Mouse (Mus musculus): Measurements from ENCODE around the gene Slc22a3. TPM values are rescaled to one million over a fixed set of nuclear protein-coding genes. Genes with fewer than 3 reads are reported as not detected.

Slc22a3 gene
- polyA plus RNA-seq, 1 experiment from 2014 or later, result 0.07 TPM

DNA sequence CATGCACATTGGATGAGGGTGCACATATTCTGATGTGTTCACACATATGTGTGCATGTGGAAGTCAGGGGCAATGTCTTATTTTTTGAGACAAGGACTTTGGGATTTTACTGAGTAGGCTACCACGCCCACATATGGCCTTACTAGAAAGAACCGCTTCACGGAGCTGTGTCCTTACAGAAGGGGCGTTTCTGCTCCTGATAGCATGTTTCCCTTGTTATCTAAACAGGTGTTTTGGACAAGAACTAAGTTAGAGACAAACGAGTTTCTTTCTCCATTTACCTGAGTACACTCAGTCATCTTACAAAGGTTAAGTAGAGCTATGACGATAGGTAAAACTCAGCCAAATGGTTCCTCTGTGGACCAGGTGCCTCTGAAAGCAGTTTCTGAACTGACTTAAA lies 1.8 kb downstream of the Slc22a3 start:
- no peak overlapping the region for H3K27ac ChIP-seq
- no peaks in the 10 kb centered on the region for H3K9me3 ChIP-seq
- H3K36me3 ChIP-seq, result no peaks in the 10 kb centered on the region
- no peak for DNase-seq (ENCODE audit: low spot score)
- peaks cover 66% of the 10 kb centered on the region for H3K27me3 ChIP-seq (ENCODE audit: insufficient read depth, poor library complexity, severe bottlenecking)
- 82% methylated on average over 6 of the region's 6 CpGs for WGBS
- peaks cover 11% of the 10 kb centered on the region for H3K4me1 ChIP-seq (replicated peaks)
- H3K4me3 ChIP-seq, result no peak overlapping the region

DNA sequence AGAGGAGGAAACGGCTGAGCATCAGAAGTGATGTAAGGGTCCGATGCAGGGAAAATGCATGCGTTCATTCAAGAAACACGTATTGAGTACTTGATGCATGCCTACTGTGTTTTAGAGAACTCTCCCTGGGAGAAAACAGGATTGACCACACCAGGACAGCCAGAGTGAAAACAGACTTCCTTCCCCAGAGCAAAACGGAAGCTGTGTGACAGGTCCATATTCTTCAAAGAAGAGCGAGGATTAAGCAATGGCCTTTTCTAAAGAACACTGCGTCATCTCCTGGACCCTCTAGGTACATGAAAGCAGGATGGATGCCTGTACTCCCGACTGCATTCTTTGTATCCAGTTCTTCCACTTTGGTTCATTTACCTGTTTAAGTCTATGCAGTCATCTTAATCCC lies 8.1 kb downstream of the Slc22a3 start:
- H3K27ac ChIP-seq, result no peak overlapping the region
- no peaks in the 10 kb centered on the region for H3K36me3 ChIP-seq
- H3K9me3 ChIP-seq, result no peaks in the 10 kb centered on the region
- H3K4me3 ChIP-seq, result no peak overlapping the region
- no peak for DNase-seq (ENCODE audit: low spot score)
- H3K27me3 ChIP-seq (ENCODE audit: insufficient read depth, poor library complexity, severe bottlenecking), result peaks cover 9% of the 10 kb centered on the region
- no peaks in the 10 kb centered on the region for H3K4me1 ChIP-seq (replicated peaks)
- WGBS, result 92% methylated on average over 8 of the region's 8 CpGs

DNA sequence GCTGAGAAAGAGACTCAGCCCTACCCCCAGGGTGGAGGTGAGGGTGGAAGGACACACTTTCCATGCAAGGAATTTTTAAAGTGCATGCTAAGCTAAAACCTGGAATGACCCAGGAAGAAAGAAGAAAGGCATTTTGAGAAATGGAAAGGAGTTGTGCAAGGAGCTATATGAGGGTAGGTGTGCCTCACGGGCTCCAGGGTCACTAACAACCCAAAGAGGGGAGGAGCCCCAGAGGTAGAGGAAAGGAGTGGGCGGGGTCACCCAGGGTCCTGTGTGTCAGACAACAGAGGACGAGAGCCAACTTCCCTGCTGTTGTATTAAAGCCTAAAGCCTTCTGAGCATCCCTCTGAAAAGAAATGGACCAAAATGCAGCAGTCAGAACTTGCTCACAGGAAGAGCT lies 11.9 kb downstream of the Slc22a3 start:
- Histone ChIP-seq H3K9me3 (no peaks in the 10 kb centered on the region), H3K4me3 (no peak overlapping the region), H3K4me1 (replicated peaks) (no peaks in the 10 kb centered on the region), H3K27ac (no peak overlapping the region), H3K36me3 (no peaks in the 10 kb centered on the region), H3K27me3 (ENCODE audit: insufficient read depth, poor library complexity, severe bottlenecking) (no peaks in the 10 kb centered on the region)
- 52% methylated on average over 3 of the region's 3 CpGs for WGBS
- DNase-seq (ENCODE audit: low spot score), result no peak

DNA sequence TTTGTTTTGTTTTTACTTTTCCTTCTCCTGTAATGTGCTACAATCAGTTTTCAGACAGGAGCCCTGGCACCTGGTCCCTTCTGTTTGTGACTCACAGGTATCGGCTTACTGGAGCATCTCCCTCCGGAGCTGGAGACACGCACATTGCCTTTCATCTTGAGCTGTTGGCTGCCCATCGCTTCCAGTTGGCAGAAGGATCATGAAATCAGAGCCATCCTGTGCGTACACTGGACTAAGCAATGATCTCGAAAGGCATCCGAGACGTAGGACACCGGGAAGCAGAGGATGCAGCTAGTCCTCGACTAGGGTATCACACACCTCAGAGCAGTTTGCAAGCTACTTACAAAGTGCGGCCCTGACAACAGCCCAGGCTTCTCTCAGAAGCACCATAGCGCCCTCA lies 15.9 kb downstream of the Slc22a3 start:
- 83% methylated on average over 12 of the region's 12 CpGs for WGBS
- no peak overlapping the region for H3K4me3 ChIP-seq

DNA sequence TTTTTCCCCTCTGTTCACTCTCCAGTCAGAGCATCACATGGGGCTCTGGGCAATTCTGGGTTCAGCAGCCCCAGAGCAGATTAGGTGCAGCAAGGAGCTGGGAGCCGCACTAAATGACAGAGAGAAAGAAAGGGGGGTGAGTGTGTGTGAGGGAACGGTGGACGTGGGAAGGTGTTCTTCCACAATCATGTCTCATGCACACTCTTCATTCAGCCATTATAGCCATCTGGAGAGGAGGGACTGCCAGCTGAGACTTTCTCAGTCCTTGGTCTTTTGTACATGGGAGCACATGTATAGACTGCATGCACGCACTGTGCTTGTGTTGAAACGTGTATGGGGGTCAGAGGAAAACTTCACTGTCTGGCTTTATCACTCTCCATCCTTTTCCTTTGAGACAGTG lies 17.6 kb downstream of the Slc22a3 start:
- Histone ChIP-seq H3K9me3 (no peaks in the 10 kb centered on the region), H3K36me3 (no peaks in the 10 kb centered on the region), H3K4me1 (replicated peaks) (no peaks in the 10 kb centered on the region), H3K4me3 (no peak overlapping the region), H3K27ac (no peak overlapping the region), H3K27me3 (ENCODE audit: insufficient read depth, poor library complexity, severe bottlenecking) (no peaks in the 10 kb centered on the region)
- no peak for DNase-seq (ENCODE audit: low spot score)
- WGBS, result 82% methylated on average over 5 of the region's 5 CpGs

More for the DNA sequence above, 15.9 kb downstream of the Slc22a3 start:
- Histone ChIP-seq H3K4me1 (replicated peaks) (no peaks in the 10 kb centered on the region), H3K27me3 (ENCODE audit: insufficient read depth, poor library complexity, severe bottlenecking) (no peaks in the 10 kb centered on the region), H3K36me3 (no peaks in the 10 kb centered on the region), H3K27ac (no peak overlapping the region), H3K9me3 (no peaks in the 10 kb centered on the region)
- DNase-seq (ENCODE audit: low spot score), result no peak

DNA sequence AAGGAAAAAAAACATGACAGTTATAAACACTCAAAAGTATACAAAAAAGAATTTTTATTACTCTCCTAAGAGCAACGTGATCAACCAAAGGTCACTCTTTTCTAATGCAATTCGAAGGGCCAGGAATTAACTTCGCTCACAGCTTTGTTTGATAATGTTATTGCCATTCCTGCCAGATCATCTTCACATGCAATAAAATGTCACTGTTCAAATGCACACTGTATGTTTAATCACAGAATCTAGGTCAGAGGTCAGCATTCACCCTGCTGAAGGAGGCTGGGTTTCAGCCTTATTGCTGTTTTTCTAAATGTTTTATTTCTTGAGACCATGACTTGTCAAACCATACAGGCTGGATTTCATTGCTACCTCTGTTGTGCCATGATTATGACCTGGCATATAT lies 21.8 kb downstream of the Slc22a3 start:
- Histone ChIP-seq H3K36me3 (no peaks in the 10 kb centered on the region), H3K27me3 (ENCODE audit: insufficient read depth, poor library complexity, severe bottlenecking) (no peaks in the 10 kb centered on the region), H3K4me1 (replicated peaks) (no peaks in the 10 kb centered on the region), H3K9me3 (no peaks in the 10 kb centered on the region), H3K4me3 (no peak overlapping the region), H3K27ac (no peak overlapping the region)
- 87% methylated on average over 3 of the region's 3 CpGs for WGBS
- no peak for DNase-seq (ENCODE audit: low spot score)

DNA sequence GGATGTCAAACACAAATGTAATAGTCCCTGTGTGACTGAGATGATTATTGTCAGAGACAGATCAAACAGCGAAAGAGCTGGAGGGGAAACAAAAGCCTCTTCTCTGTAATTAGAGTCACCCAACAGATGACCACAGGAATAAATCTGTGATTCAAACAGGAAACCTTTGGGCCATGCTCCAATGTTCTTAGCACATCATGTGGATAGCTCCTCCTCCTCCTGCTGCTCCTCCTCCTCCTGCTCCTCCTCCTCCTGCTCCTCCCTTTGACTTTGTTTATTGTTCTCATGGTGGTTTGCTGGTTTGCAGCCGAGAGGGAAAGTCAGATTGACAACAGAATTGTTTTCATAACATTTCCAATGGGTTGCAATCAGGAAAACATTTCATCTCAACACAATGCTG lies 28.1 kb downstream of the Slc22a3 start:
- 53% methylated on average over 2 of the region's 2 CpGs for WGBS
- no peaks in the 10 kb centered on the region for H3K9me3 ChIP-seq
- H3K27ac ChIP-seq, result no peak overlapping the region
- no peaks in the 10 kb centered on the region; the same call in 1 of the 2 replicates for H3K4me1 ChIP-seq (replicated peaks)
- no peaks in the 10 kb centered on the region for H3K27me3 ChIP-seq (ENCODE audit: insufficient read depth, poor library complexity, severe bottlenecking)
- H3K4me3 ChIP-seq, result no peak overlapping the region
- no peaks in the 10 kb centered on the region for H3K36me3 ChIP-seq
- DNase-seq (ENCODE audit: low spot score), result no peak

DNA sequence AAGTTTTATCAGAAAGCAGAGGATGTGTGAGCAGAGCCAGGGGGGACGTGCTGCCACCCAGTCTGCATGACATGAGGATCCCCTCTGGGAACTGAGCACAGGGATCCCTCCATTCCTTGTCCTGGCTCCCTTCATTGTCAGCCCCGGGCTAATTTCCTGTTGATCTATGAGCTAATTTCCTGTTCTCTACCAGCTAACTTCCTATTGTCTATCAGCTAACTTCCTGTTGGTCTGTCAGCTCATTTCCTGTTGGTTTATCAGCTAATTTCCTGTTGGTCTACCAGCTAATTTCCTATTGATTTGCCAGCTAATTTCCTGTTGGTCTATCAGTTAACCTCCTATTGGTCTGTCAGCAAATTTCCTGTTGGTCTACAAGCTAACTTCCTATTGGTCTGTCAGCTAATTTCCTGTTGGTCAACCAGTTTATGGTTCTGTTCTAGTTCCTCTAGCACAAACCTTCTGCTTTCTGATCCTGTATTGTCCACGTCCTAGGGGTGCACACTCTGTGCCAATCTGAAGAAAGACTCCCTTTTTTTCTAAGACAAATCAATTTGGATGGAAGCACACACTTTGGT lies 32.9 kb downstream of the Slc22a3 start:
- Histone ChIP-seq H3K27ac (no peak overlapping the region), H3K4me1 (replicated peaks) (no peaks in the 10 kb centered on the region; the same call in 1 of the 2 replicates), H3K36me3 (no peaks in the 10 kb centered on the region), H3K9me3 (no peaks in the 10 kb centered on the region), H3K27me3 (ENCODE audit: insufficient read depth, poor library complexity, severe bottlenecking) (no peaks in the 10 kb centered on the region), H3K4me3 (no peak overlapping the region)
- no peak for DNase-seq (ENCODE audit: low spot score)
- 82% methylated on average over 3 of the region's 3 CpGs for WGBS

DNA sequence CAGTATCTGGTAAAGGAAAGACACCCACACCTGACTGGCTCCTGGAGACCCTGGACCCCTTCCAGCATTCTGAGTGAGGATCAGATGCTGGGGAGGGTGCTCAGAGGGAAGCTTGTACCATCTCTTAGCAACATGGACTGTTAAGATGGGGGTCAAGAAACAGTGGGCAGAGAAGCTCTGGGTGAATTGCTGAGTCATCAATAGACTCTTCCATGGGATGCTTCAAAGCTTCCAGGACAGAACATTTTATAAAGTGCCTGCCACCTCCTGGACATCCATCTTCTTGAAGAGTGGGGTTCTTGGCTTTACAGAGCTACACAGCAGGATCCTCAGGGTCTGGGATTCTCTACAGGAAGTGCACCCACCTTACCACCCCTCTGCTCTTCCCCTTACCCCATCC lies 35.0 kb downstream of the Slc22a3 start:
- Histone ChIP-seq H3K36me3 (no peaks in the 10 kb centered on the region), H3K9me3 (no peaks in the 10 kb centered on the region), H3K4me3 (no peak overlapping the region), H3K27me3 (ENCODE audit: insufficient read depth, poor library complexity, severe bottlenecking) (no peaks in the 10 kb centered on the region), H3K27ac (no peak overlapping the region), H3K4me1 (replicated peaks) (no peaks in the 10 kb centered on the region)
- DNase-seq (ENCODE audit: low spot score), result no peak

DNA sequence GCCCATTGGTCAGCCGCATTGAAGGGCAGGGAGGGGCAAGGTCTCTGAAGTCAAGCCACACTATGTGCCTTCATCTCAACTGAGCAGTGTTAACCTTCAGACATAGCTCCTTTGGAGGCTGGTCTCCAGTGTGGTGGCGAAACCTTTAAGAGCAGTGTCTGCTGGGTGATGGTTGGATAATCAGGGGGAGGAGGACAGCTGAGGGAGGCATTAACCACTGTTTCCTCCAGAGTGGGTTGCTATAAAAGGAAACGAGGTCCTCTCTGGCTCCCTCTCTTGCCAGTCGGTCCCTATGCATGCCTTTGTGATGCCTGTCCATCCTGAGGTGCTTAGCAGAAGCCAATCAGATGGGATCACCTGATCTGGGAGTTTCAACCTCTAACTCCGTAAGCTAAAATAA lies 38.8 kb downstream of the Slc22a3 start:
- WGBS, result 74% methylated on average over 5 of the region's 5 CpGs

DNA sequence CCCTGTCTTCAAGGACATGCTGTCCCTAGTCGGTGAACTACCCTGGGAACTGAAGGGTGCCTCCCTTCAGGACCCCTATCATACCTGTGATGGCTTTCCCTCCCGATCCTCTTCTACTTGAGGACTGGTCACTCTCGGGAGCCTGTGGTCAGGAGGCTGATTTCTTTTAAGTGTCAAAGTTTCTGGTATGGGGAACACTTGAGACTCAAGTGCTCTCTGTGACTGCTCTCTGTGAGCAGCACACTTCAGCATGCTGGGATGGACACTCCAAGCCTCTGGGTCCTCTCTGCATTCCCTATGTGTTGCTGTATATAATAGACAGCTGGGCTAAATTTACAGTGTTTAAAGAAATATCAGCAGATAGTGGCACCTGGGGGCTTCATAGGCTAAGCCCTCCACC lies 39.9 kb downstream of the Slc22a3 start:
- no peaks in the 10 kb centered on the region for H3K4me1 ChIP-seq (replicated peaks)
- H3K9me3 ChIP-seq, result no peaks in the 10 kb centered on the region
- no peaks in the 10 kb centered on the region; the same call in 1 of the 2 replicates for H3K27me3 ChIP-seq (ENCODE audit: insufficient read depth, poor library complexity, severe bottlenecking)
- no peak overlapping the region for H3K27ac ChIP-seq
- no peaks in the 10 kb centered on the region for H3K36me3 ChIP-seq
- 86% methylated on average over 3 of the region's 3 CpGs for WGBS
- H3K4me3 ChIP-seq, result no peak overlapping the region
- DNase-seq (ENCODE audit: low spot score), result no peak

More for the DNA sequence above, 38.8 kb downstream of the Slc22a3 start:
- DNase-seq (ENCODE audit: low spot score), result no peak
- Histone ChIP-seq H3K4me3 (no peak overlapping the region), H3K27ac (no peak overlapping the region), H3K4me1 (replicated peaks) (no peaks in the 10 kb centered on the region), H3K27me3 (ENCODE audit: insufficient read depth, poor library complexity, severe bottlenecking) (no peaks in the 10 kb centered on the region), H3K9me3 (no peaks in the 10 kb centered on the region), H3K36me3 (no peaks in the 10 kb centered on the region)

DNA sequence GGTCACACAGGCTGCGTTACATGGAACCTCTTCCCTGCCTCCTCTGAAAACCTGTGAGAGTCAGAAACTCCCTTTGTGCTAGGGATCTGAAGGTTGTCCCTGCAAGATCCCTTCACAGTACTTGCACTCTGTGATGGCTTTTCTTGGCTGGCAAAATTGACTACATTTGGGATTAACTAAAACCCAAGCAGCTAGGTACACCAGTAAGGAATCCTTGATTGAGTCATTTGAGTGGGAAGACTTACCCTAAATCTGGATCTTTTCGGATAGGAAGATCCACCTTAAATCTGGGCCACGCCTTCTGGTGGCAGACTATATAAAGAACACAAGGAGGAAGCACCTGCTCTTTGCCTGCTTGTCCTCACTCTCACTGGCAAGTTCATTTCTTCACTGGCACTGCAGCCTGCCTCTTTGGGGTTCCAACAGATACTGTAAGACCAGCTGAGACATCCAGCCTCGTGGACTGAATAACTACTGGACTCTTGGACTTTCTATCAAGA lies 41.0 kb downstream of the Slc22a3 start:
- DNase-seq (ENCODE audit: low spot score), result no peak
- Histone ChIP-seq H3K4me3 (no peak overlapping the region), H3K36me3 (no peaks in the 10 kb centered on the region), H3K4me1 (replicated peaks) (no peaks in the 10 kb centered on the region), H3K27ac (no peak overlapping the region), H3K9me3 (no peaks in the 10 kb centered on the region), H3K27me3 (ENCODE audit: insufficient read depth, poor library complexity, severe bottlenecking) (no peaks in the 10 kb centered on the region; the same call in 1 of the 2 replicates)
- 79% methylated on average over 4 of the region's 4 CpGs for WGBS

DNA sequence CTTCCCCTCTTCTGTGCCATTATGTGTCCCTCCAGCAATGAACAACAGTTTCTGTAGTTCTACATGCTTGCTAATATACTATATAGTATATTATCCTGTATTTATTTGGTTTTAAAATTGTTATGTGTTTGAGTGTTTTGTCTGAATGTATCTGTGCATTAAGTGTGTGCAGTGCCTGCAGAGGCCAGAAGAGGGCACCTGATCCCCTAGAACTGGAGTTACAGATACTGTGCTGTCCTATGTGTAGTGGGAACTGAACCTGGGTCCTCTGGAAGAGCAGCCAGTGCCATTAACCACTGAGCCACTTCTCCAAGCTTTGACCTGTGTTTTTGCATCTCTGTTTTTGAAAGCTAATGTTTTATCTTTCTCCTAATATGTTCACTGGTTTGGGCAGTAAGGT lies 46.3 kb downstream of the Slc22a3 start:
- Histone ChIP-seq H3K27me3 (ENCODE audit: insufficient read depth, poor library complexity, severe bottlenecking) (no peaks in the 10 kb centered on the region; the same call in 1 of the 2 replicates), H3K9me3 (peaks cover 4% of the 10 kb centered on the region; the same call in 1 of the 2 replicates), H3K4me3 (no peak overlapping the region), H3K36me3 (no peaks in the 10 kb centered on the region), H3K4me1 (replicated peaks) (no peaks in the 10 kb centered on the region), H3K27ac (no peak overlapping the region)
- no peak for DNase-seq (ENCODE audit: low spot score)

Data from hindbrain, embryonic 10.5 days (tissue).